Mouse (Mus musculus) hindbrain, embryonic 16.5 days (tissue): Measurements from ENCODE around the gene Sult1a1. TPM values are rescaled to one million over a fixed set of nuclear protein-coding genes. Genes with fewer than 3 reads are reported as not detected.
A peak's percentile ranks its signal among the peaks of the same experiment; 100 is the strongest.

ENCODE experiments used
- ATAC-seq: fragments of 200-750 bp; cut with Nextera tagmentation; 2 replicates; pipeline ENCODE4 v1.8.0; 2017; ENCODE audit warnings: moderate TSS enrichment, moderate library complexity
- H3K27ac ChIP-seq: fragments of 300-500 bp; sonication (generic); 2 replicates; pipeline ENCODE4 v1.5.1; 2014; ENCODE audit warnings: low read depth, mild to moderate bottlenecking, control low read depth, low read length, moderate library complexity
- H3K27me3 ChIP-seq: fragments of 300-500 bp; sonication (generic); replicated peaks from 2 replicates; pipeline ENCODE4 v1.6.1; 2014; ENCODE audit warnings: low read length; ENCODE audit not compliant: control insufficient read depth, insufficient read depth
- H3K36me3 ChIP-seq: fragments of 300-500 bp; sonication (generic); 2 replicates; pipeline ENCODE4 v1.6.1; 2014; ENCODE audit warnings: mild to moderate bottlenecking, low read length, moderate library complexity, mixed read lengths; ENCODE audit not compliant: control insufficient read depth, insufficient read depth
- H3K4me1 ChIP-seq: fragments of 300-500 bp; sonication (generic); 2 replicates; pipeline ENCODE4 v1.6.1; 2014; ENCODE audit warnings: low read depth, low read length; ENCODE audit not compliant: control insufficient read depth, insufficient read depth
- H3K4me2 ChIP-seq: fragments of 300-500 bp; sonication (generic); 2 replicates; pipeline ENCODE4 v1.6.1; 2014; ENCODE audit warnings: mild to moderate bottlenecking, low read length, control low read depth, moderate library complexity
- H3K4me3 ChIP-seq: fragments of 300-500 bp; sonication (generic); 2 replicates; pipeline ENCODE4 v1.5.1; 2014; ENCODE audit warnings: mild to moderate bottlenecking, low read length, control low read depth, moderate library complexity
- H3K9ac ChIP-seq: fragments of 300-500 bp; sonication (generic); 2 replicates; pipeline ENCODE4 v1.6.1; 2014; ENCODE audit warnings: low read depth, mild to moderate bottlenecking, control low read depth, low read length, moderate library complexity
- H3K9me3 ChIP-seq: fragments of 300-500 bp; sonication (generic); 2 replicates; pipeline ENCODE4 v1.6.1; 2014; ENCODE audit warnings: mild to moderate bottlenecking, low read length, moderate library complexity; ENCODE audit not compliant: control insufficient read depth
- WGBS: fragments of 180-500 bp; shearing (Covaris S2); extraction: QIAGEN DNeasy Blood & Tissue Kit; methylation state at CpG from one replicate; pipeline ENCODE4 v1.1.7; 2014; 5-methylcytosine and 5-hydroxymethylcytosine counted together
- polyA plus RNA-seq: library from polyadenylated mRNA; unstranded; fragments of >200 nt; fragmentation: Nextera tagmentation; extraction: Ambion mirVana; gene quantifications from 2 replicates; pipeline ENCODE4 v1.2.1, GENCODE M21; 2015

The Sult1a1 gene
- polyA plus RNA-seq, 1 experiment from 2014 or later: 12.0 TPM

DNA sequence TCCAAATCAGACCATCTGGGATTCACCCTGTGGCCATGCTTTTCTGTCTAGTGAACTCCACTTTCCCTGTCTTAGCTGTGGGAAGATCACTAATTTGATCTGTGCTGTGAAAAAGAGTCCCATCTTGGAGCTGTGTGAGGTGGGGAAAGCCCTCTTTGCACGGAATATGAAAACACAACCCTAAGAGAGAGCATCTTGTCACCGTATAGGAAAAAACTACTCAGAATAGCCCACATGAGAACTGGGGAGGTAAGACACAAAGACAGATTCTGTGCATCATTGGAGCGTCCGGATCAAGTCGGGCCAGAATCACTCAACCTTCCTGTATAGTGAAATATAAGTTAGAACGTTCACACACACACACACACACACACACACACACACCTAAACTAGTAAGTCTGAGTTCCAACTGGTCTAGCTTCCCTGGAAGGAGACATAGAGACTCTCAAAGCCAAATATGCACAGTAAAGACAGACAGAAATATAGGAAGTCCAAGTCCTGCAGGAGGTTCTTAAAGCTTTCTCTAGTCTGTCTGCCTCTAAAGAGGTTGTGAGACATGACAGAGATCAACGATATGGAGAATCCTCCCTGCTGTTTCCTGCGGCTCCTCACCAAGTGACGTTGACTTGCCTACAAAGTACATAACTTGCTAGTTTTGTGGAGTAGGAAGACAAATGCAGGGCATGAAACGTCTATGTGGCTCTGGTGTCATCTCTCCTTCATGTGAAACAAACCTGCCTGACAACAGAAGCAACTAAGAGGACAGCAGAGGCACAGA is 32.1 kb upstream of the Sult1a1 start:
- Histone ChIP-seq H3K9me3 (peaks cover 2% of the 10 kb centered on the region; the same call in 1 of the 2 replicates), H3K9ac (no peak overlapping the region), H3K36me3 (no peaks in the 10 kb centered on the region), H3K4me1 (peaks cover 9% of the 10 kb centered on the region), H3K27me3 (no peaks in the 10 kb centered on the region), H3K27ac (no peak overlapping the region), H3K4me3 (no peak overlapping the region), H3K4me2 (no peak overlapping the region)
- WGBS: 82% methylated on average over 10 of the region's 10 CpGs
- ATAC-seq: no peak

DNA sequence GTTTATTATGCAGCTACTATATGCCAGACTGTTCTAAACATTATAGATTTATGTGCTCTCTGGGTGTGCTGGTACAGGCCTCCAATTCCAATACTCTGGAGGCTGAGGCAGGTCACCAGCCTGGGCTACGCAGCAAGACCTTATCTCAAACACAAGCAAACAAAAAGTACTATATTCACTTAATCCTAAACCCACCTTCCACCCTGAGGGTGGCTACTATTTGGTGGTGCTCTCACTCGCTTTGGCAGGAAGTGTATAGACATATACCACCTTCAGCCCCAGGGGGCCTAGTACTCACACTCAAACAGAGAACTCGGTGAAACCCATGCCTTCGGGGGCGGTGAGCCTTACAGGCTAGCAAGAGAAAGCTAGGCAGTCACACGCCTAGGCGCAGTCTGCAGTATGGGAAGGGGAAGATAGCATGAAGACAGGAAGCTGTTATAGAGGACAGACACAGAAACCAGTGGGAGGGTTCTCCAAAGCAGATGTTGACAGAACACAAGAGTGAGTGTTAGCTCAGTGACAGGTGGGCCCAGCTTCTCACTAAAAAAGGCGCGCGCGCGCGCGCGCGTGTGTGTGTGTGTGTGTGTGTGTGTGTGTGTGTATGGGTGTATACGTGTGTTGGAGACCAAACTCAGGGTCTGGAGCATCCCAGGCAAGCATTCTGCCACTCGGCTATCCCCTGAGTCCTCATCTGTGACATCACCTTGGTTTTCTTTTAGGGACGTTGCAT is 31.4 kb upstream of the Sult1a1 start, which contains the start of gene Coro1a:
Gene Coro1a (minus strand): TSS at position 346 of the 733 bp plus-strand sequence.
- 92% methylated on average over 19 of the region's 19 CpGs for WGBS
- H3K9me3 ChIP-seq: peaks cover 2% of the 10 kb centered on the region; the same call in 1 of the 2 replicates
- peaks cover 17% of the 10 kb centered on the region for H3K4me1 ChIP-seq
- H3K27ac ChIP-seq: no peak within 1 kb of the TSS
- H3K27me3 ChIP-seq: no peaks in the 10 kb centered on the region
- H3K4me3 ChIP-seq: no peak within 1 kb of the TSS
- no peaks in the 10 kb centered on the region for H3K36me3 ChIP-seq
- ATAC-seq: no peak
- H3K4me2 ChIP-seq: no peak within 1 kb of the TSS
- H3K9ac ChIP-seq: no peak within 1 kb of the TSS

DNA sequence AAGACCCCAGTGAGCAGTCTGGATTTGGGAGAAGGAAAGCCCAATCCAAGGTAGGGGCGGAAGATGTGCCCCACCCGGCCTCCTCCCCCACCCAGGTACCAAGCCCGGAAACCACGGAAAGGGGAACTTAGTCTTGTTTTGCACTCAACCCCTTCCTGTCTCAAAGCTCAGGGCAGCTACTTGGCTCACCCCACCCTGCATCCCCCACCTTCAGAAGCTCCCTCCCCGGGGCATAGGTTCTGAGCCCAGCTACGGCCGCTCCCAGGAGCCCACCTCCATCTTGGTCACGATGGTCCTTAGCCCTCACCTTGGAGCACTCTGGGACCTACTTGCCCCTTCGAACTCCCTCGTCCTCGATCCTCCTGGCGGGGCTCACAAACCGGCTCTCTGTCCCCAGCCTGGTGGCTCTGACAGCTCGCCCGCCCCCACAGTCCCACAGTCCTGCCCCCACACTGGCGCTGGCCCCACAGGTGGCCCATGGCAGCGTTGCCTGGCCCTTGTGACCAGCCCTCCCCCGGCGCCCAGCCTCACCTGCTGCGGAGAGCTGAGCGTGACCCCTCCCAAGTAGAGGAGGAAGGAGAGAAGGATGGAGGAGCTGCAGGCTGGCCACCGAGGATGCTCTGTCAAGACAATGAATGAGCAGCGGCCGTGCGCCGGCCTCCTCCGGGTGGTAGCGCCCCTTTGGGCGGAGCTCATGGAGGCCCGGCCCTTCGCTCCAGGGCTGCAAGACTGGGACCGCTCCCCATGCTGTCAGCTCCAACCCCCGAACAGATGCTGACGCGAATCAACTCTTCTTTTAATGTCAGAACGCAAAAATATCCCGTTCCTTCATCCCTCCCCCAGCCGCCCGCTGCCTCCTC is 28.1 kb upstream of the Sult1a1 start:
- Histone ChIP-seq H3K27ac (peak overlapping the region; percentile 81), H3K4me3 (peak overlapping the region; percentile 61), H3K9me3 (peaks cover 2% of the 10 kb centered on the region; the same call in 1 of the 2 replicates), H3K4me2 (peak overlapping the region; percentile 86), H3K27me3 (no peaks in the 10 kb centered on the region), H3K4me1 (peaks cover 35% of the 10 kb centered on the region), H3K36me3 (peaks cover 7% of the 10 kb centered on the region; the same call in 1 of the 2 replicates), H3K9ac (peak overlapping the region; percentile 77)
- WGBS: 3% methylated on average over 38 of the region's 39 CpGs
- ATAC-seq: peak; percentile 90

DNA sequence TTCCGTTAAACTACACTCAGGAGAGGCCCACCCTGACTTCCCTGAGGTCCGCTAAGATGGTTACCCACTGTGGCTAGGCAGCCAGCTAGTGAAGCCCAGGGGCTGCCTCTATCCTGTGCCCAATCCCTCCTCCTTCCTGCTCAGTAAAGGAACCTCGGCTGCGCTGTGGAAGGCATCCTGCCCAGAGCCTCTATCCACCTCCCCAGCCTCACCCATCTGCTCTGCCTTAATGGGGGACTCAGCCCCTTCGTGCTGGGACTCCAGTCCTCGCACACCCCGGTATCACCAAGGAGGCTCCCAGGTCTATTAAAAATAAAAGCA is 27.5 kb upstream of the Sult1a1 start:
- H3K9me3 ChIP-seq: no peaks in the 10 kb centered on the region
- H3K4me2 ChIP-seq: peak overlapping the region; percentile 86
- peak overlapping the region; percentile 77 for H3K9ac ChIP-seq
- 9% methylated on average over 7 of the region's 7 CpGs for WGBS
- peak; percentile 10; the same call in 1 of the 2 replicates for ATAC-seq
- peak overlapping the region; percentile 81 for H3K27ac ChIP-seq
- H3K27me3 ChIP-seq: no peaks in the 10 kb centered on the region
- peak overlapping the region; percentile 61 for H3K4me3 ChIP-seq
- H3K36me3 ChIP-seq: peaks cover 9% of the 10 kb centered on the region; the same call in 1 of the 2 replicates
- H3K4me1 ChIP-seq: peaks cover 35% of the 10 kb centered on the region

DNA sequence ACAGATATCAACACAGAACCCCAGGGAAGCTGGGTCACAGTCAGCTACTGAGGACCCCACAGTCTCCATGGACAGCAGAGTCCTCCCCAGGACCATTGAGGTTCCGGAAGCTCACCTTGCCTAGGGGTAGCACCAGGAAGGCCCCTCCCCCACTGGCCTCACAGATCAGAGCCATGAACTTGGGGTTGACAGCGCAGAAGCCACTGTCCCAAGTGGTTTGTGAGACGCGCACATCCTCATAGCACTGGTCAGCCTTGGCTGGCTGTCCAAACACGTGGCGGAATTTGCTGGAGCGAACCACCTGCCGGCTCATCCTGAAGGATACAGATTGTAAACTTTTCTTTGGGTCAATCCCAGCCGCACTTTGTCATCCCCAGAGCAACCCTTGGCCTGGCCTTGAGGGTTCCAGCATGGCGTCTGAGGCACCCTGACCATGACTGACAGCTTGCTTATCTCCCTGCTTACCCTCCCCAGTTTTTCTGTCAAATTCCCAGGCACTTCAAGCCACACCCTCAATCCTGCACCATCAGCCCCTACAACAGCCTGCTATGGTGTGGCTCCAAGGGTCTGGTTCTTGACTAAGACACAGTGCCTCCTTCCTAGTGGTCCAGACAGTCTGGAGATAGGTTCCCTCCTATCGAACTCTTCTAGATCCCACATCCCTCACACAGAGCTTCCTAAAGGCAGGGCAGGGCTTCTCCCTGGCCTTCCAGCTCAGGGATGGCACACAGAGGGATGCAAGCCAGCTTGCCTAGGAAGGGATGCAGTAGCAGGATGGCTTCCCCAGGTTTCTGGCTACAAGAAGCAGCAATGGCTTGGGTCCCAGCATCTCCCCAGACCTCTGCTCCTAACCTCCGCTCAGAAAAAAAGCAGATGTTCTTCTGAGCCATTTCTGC is 26.9 kb upstream of the Sult1a1 start:
- Histone ChIP-seq H3K4me1 (peaks cover 35% of the 10 kb centered on the region), H3K27ac (peak overlapping the region; percentile 81), H3K27me3 (no peaks in the 10 kb centered on the region), H3K9ac (peak overlapping the region; percentile 77), H3K36me3 (peaks cover 9% of the 10 kb centered on the region; the same call in 1 of the 2 replicates), H3K9me3 (no peaks in the 10 kb centered on the region), H3K4me3 (peak overlapping the region; percentile 61), H3K4me2 (peak overlapping the region; percentile 86)
- 81% methylated on average over 12 of the region's 12 CpGs for WGBS
- ATAC-seq: no peak

DNA sequence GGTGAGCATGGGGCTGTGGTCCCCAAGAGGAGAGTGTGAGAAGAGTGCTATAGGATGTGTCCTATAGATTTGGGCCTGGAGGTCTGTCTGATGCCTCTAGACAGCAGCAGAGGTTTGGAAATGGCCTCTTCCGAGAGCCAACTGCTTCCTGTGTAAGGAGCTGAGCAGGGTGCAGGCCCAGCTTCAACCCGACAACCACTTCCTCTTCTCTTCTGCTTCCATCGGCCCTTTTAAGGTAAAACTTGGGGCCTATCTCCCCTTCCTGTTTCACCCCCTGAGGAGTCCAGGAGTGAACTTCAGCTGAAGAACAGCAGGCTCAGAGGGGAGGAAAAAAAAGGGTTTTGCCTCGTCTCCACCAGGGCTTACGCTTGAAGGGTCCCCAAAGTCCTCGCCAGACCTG is 26.1 kb upstream of the Sult1a1 start:
- no peaks in the 10 kb centered on the region for H3K27me3 ChIP-seq
- 0 out of 2 replicates have a peak overlapping the region, but pooled peaks have one; percentile 1 for H3K9ac ChIP-seq
- 83% methylated on average over 6 of the region's 6 CpGs for WGBS
- H3K36me3 ChIP-seq: peaks cover 9% of the 10 kb centered on the region; the same call in 1 of the 2 replicates
- no peaks in the 10 kb centered on the region for H3K9me3 ChIP-seq
- no peak for ATAC-seq
- no peak overlapping the region for H3K27ac ChIP-seq
- H3K4me3 ChIP-seq: no peak overlapping the region
- H3K4me1 ChIP-seq: peaks cover 36% of the 10 kb centered on the region
- H3K4me2 ChIP-seq: peak overlapping the region; percentile 86

DNA sequence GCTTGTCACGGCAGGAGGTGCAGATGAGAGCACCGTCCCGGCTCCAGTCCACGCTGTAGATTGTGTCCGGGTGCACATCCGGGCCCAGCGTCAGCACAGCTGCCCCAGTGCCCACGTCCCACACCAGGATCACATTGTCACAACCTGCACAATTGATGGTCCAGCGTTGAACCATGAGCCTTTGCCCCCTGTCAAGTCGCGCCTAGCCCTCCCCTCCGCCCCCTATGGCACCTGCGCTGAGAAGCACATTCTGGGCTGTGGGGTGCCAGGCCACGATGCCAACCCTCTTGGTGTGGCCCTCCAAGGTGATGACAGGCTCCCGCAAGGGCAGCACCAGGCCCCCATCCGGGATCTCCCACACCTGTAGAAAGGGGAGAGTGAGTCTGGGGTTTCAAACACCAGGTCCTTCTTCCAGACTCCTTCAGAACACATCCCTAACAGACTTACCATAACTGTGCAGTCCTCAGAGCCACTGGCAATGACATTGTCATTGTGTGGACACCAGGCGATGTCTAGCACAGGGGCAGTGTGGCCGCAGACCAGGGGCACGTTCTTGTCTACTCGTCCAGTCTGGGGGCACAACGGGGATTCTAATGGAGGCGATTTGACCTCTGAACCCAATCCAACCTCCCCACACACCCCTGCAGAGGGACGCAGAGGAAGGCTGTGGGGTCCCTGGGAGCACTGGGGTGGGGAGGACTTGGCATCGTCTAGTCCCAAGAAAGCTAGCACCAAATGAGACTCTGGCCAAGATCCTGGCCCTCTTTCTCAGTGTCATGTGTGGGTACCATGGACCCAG is 25.5 kb upstream of the Sult1a1 start:
- ATAC-seq: no peak
- WGBS: 53% methylated on average over 24 of the region's 24 CpGs

More for the DNA sequence above, 25.5 kb upstream of the Sult1a1 start:
- no peaks in the 10 kb centered on the region for H3K9me3 ChIP-seq
- H3K36me3 ChIP-seq: peaks cover 9% of the 10 kb centered on the region; the same call in 1 of the 2 replicates
- H3K27me3 ChIP-seq: no peaks in the 10 kb centered on the region
- H3K27ac ChIP-seq: no peak overlapping the region
- H3K9ac ChIP-seq: peak overlapping the region; percentile 34
- H3K4me3 ChIP-seq: peak overlapping the region; percentile 17; the same call in 1 of the 2 replicates
- H3K4me1 ChIP-seq: peaks cover 42% of the 10 kb centered on the region
- H3K4me2 ChIP-seq: peak overlapping the region; percentile 38
